ENCODE assay signal across 9 mouse cellular contexts in genomic region chr2:65237610-65238170, GRCm38 (mm10). TPM values are rescaled to one million over a fixed set of nuclear protein-coding genes. Genes with fewer than 3 reads are reported as not detected.
A peak's percentile ranks its signal among the peaks of the same experiment; 100 is the strongest.
DNase-seq lines count a peak whose midpoint lies in the region; ATAC-seq and TF ChIP-seq lines count a peak whose summit lies in the region.
"Had no signal": no experiment of that assay in that cellular context is flagged by ENCODE, and none has a peak within 500 bp of the region (broad histone marks: within the 10 kb centered on the region; RNA-seq: fewer than 3 reads in every experiment).

No protein-coding gene starts in this region.

- no peaks in the 10 kb centered on the region for H3K9me3 ChIP-seq in lung, embryonic 14.5 days (ENCODE audit: low read depth, low read length)
- H3K9me3 ChIP-seq in neural tube, embryonic 14.5 days (ENCODE audit: control insufficient read depth, low read length), result no peaks in the 10 kb centered on the region

- no peaks in the 10 kb centered on the region for H3K36me3 ChIP-seq in lung, embryonic 14.5 days (ENCODE audit: insufficient read depth)
- H3K36me3 ChIP-seq in neural tube, embryonic 14.5 days (ENCODE audit: control insufficient read depth, insufficient read depth, low read length), result no peaks in the 10 kb centered on the region
- H3K36me3 ChIP-seq: G1E had no signal

- no peak for TF ChIP-seq CTCF in lung, embryonic 14.5 days (IDR thresholded peaks at IDR 0.05; ENCODE audit: low read depth)

- H3K27ac ChIP-seq in lung, embryonic 14.5 days (ENCODE audit: low read depth), result peak overlapping the region; percentile 91
- H3K27ac ChIP-seq in neural tube, embryonic 14.5 days (ENCODE audit: low read depth, low read length), result no peak overlapping the region

- 1% methylated on average over 22 of the region's 22 CpGs for WGBS in lung, embryonic 14.5 days
- WGBS in neural tube, embryonic 14.5 days, result under 1% methylated on average over 22 of the region's 22 CpGs

- H3K4me2 ChIP-seq in lung, embryonic 14.5 days, result peak overlapping the region; percentile 89
- peak overlapping the region; percentile 99 for H3K4me2 ChIP-seq in neural tube, embryonic 14.5 days (ENCODE audit: low read depth, low read length)

- H3K4me1 ChIP-seq in lung, embryonic 14.5 days (ENCODE audit: insufficient read depth), result no peaks in the 10 kb centered on the region
- peaks cover 3% of the 10 kb centered on the region; the same call in 1 of the 2 replicates for H3K4me1 ChIP-seq in neural tube, embryonic 14.5 days (ENCODE audit: control insufficient read depth, insufficient read depth, low read length)

- peak overlapping the region; percentile 66 for H3K4me3 ChIP-seq in lung, embryonic 14.5 days (ENCODE audit: low read depth, low read length)
- peak overlapping the region; percentile 66 for H3K4me3 ChIP-seq in neural tube, embryonic 14.5 days (ENCODE audit: low read depth, low read length)

- no peaks in the 10 kb centered on the region; the same call in 1 of the 2 replicates for H3K27me3 ChIP-seq in lung, embryonic 14.5 days (ENCODE audit: insufficient read depth, low read length)
- H3K27me3 ChIP-seq in neural tube, embryonic 14.5 days (ENCODE audit: control insufficient read depth, insufficient read depth, low read length), result peaks cover 3% of the 10 kb centered on the region

- no peak for ATAC-seq in cerebellum, adult (ENCODE audit: insufficient number of reproducible peaks, low FRiP score, low TSS enrichment)
- ATAC-seq in lung, embryonic 14.5 days (ENCODE audit: insufficient read depth), result peak; percentile 15
- ATAC-seq in neural tube, embryonic 14.5 days (ENCODE audit: low read depth), result peak; percentile 15; the same call in 1 of the 2 replicates
- no peak for ATAC-seq in erythroid progenitor cell, adult 5-6 weeks (replicated peaks; ENCODE audit: low FRiP score, poor library complexity, severe bottlenecking)

- H3K9ac ChIP-seq in lung, embryonic 14.5 days, result peak overlapping the region; percentile 74
- H3K9ac ChIP-seq in neural tube, embryonic 14.5 days (replicated peaks; ENCODE audit: low read depth, low read length), result peak overlapping the region; percentile 55

- peak; percentile 4 for DNase-seq in cerebellum, adult 8-10 months
- peak; percentile 67 for DNase-seq in adrenal gland, postnatal 14 days
- peak; percentile 73 to 75 for DNase-seq in heart, adult 18-20 months
- DNase-seq in kidney, adult 11 months, result peak; percentile 93
- peak; percentile 46 for DNase-seq in lung, embryonic 14.5 days

RNA-seq across cellular contexts. Expression of gene Cobll1, which starts 1.5 kb away (rescaled TPM):
- total RNA-seq in adrenal gland, postnatal 14 days (2021), result 189 and 216 TPM in 2 replicates
- 10 to 100 TPM; 53.6 to 62.6 TPM for total RNA-seq in heart, adult 18-20 months (2021)
- polyA plus RNA-seq in lung, embryonic 14.5 days (2014; fragmentation: Nextera tagmentation; extraction: Ambion mirVana), result 9.0 and 10.7 TPM in 2 replicates
- 2.7 and 3.7 TPM in 2 replicates for polyA plus RNA-seq in neural tube, embryonic 14.5 days (2014; fragmentation: Nextera tagmentation; extraction: Ambion mirVana)
- total RNA-seq in erythroid progenitor cell, adult 5-6 weeks (2015; ENCODE audit: low replicate concordance), result 2.9 and 4.3 TPM in 2 replicates
- total RNA-seq in erythroid progenitor cell, adult 5-6 weeks (2017; ENCODE audit: low replicate concordance), result not detected in 2 replicates
- polyA plus RNA-seq: G1E had no signal

Comparison
In these comparisons a context has a peak if more than half of its experiments do, and no peak if none do; other contexts are left out.
1. DNase-seq: peak in every context shown above with its lines; median percentile 93 in kidney, adult 11 months; 74 in heart, adult 18-20 months; 67 in adrenal gland, postnatal 14 days; 46 in lung, embryonic 14.5 days; 4 in cerebellum, adult 8-10 months.
2. ATAC-seq: peak in lung, embryonic 14.5 days (single experiment) and neural tube, embryonic 14.5 days (single experiment); none in cerebellum, adult (single experiment) and erythroid progenitor cell, adult 5-6 weeks (single experiment).
3. RNA of gene Cobll1, which starts 1.5 kb away (total RNA-seq): 189 to 216 TPM in adrenal gland, postnatal 14 days and 53.6 to 62.6 TPM in heart, adult 18-20 months; 2.9 to 4.3 TPM in erythroid progenitor cell, adult 5-6 weeks; every median in the first group is over 10 times any median in the second.